10 mouse cellular contexts compared by ENCODE assay signal in genomic region chr4:100498192-100498591, GRCm38 (mm10). TPM values are rescaled to one million over a fixed set of nuclear protein-coding genes. Genes with fewer than 3 reads are reported as not detected.
A peak's percentile ranks its signal among the peaks of the same experiment; 100 is the strongest.
DNase-seq lines count a peak whose midpoint lies in the region; ATAC-seq and TF ChIP-seq lines count a peak whose summit lies in the region.
"Had no signal": no experiment of that assay in that cellular context is flagged by ENCODE, and none has a peak within 500 bp of the region (broad histone marks: within the 10 kb centered on the region; RNA-seq: fewer than 3 reads in every experiment).

No protein-coding gene starts in this region.

- no peaks in the 10 kb centered on the region for H3K36me3 ChIP-seq in midbrain, postnatal 0 days (ENCODE audit: insufficient read depth, low read length)
- no peaks in the 10 kb centered on the region for H3K36me3 ChIP-seq in midbrain, embryonic 10.5 days
- no peaks in the 10 kb centered on the region for H3K36me3 ChIP-seq in thymus, adult 2 months (ENCODE audit: control insufficient read depth, insufficient read depth, low read length)

- TF ChIP-seq POLR2A in bone marrow, adult 2 months (IDR thresholded peaks at IDR 0.05; ENCODE audit: borderline replicate concordance, control insufficient read depth, low read depth, low read length) = no peak
- TF ChIP-seq POLR2A in thymus, adult 2 months (IDR thresholded peaks at IDR 0.05; ENCODE audit: control insufficient read depth, extremely low read depth, insufficient read depth, low read length, poor library complexity) = no peak

- WGBS in midbrain, postnatal 0 days = 51% methylated on average over 6 of the region's 6 CpGs
- WGBS in midbrain, embryonic 10.5 days = 53% methylated on average over 6 of the region's 6 CpGs
- 69% methylated on average over 6 of the region's 6 CpGs for WGBS in bone marrow, adult 2 months
- 78% methylated on average over 6 of the region's 6 CpGs for WGBS in thymus, adult 2 months

- H3K4me2 ChIP-seq in midbrain, postnatal 0 days (ENCODE audit: low read depth, low read length, poor library complexity, severe bottlenecking) = no peak overlapping the region

- peak; percentile 44 for DNase-seq in gastrocnemius, postnatal 10 days
- no peak for DNase-seq in gastrocnemius, adult 8-10 months (ENCODE audit: low spot score in 2 of 2)
- peak; percentile 15 for DNase-seq in midbrain, postnatal 0 days (ENCODE audit: low spot score)
- DNase-seq in midbrain, embryonic 10.5 days (ENCODE audit: low spot score) = no peak
- peak; percentile 34 for DNase-seq in mesoderm, embryonic 11.5 days (ENCODE audit: low read depth, low spot score)
- DNase-seq in thymus, adult 2 months = no peak
- no peak for DNase-seq in ovary, adult 18-20 months (ENCODE audit: low spot score)

- no peak overlapping the region for H3K9ac ChIP-seq in midbrain, postnatal 0 days (replicated peaks; ENCODE audit: low read length, poor library complexity, severe bottlenecking)

- no peak overlapping the region for H3K27ac ChIP-seq in midbrain, postnatal 0 days (ENCODE audit: low read depth, low read length)
- H3K27ac ChIP-seq in midbrain, embryonic 10.5 days (replicated peaks) = no peak overlapping the region
- no peak overlapping the region for H3K27ac ChIP-seq in bone marrow, adult 2 months (ENCODE audit: control insufficient read depth, insufficient read depth, low read depth, low read length, poor library complexity)
- no peak overlapping the region for H3K27ac ChIP-seq in thymus, adult 2 months (ENCODE audit: control insufficient read depth, insufficient read depth, low read length)
- H3K27ac ChIP-seq: macrophage had no signal

- no peaks in the 10 kb centered on the region for H3K9me3 ChIP-seq in midbrain, postnatal 0 days (ENCODE audit: low read length)
- no peaks in the 10 kb centered on the region for H3K9me3 ChIP-seq in midbrain, embryonic 10.5 days (replicated peaks)

- no peaks in the 10 kb centered on the region for H3K4me1 ChIP-seq in midbrain, postnatal 0 days (ENCODE audit: insufficient read depth, low read length)
- no peaks in the 10 kb centered on the region for H3K4me1 ChIP-seq in midbrain, embryonic 10.5 days
- H3K4me1 ChIP-seq in bone marrow, adult 2 months (ENCODE audit: control insufficient read depth, insufficient read depth, low read length) = no peaks in the 10 kb centered on the region
- no peaks in the 10 kb centered on the region for H3K4me1 ChIP-seq in thymus, adult 2 months (replicated peaks; ENCODE audit: control insufficient read depth, insufficient read depth, low read length)

- H3K4me3 ChIP-seq in midbrain, postnatal 0 days (ENCODE audit: low read depth, low read length) = no peak overlapping the region
- no peak overlapping the region for H3K4me3 ChIP-seq in midbrain, embryonic 10.5 days
- H3K4me3 ChIP-seq in bone marrow, adult 2 months (replicated peaks; ENCODE audit: control insufficient read depth, low read depth, low read length) = no peak overlapping the region
- no peak overlapping the region for H3K4me3 ChIP-seq in thymus, adult 2 months (ENCODE audit: control insufficient read depth, insufficient read depth, low read length)

- ATAC-seq in midbrain, postnatal 0 days (ENCODE audit: low FRiP score) = no peak

- no peaks in the 10 kb centered on the region for H3K27me3 ChIP-seq in midbrain, postnatal 0 days (ENCODE audit: insufficient read depth, low read length)
- H3K27me3 ChIP-seq in midbrain, embryonic 10.5 days (ENCODE audit: low read depth, poor library complexity, severe bottlenecking) = no peaks in the 10 kb centered on the region
- no peaks in the 10 kb centered on the region for H3K27me3 ChIP-seq in thymus, adult 2 months (ENCODE audit: control insufficient read depth, insufficient read depth, low read length)

- peak; percentile 50 for TF ChIP-seq CTCF in midbrain, postnatal 0 days (IDR thresholded peaks at IDR 0.05)
- TF ChIP-seq CTCF in bone marrow, adult 2 months (IDR thresholded peaks at IDR 0.05; ENCODE audit: control insufficient read depth, insufficient read depth, low read length) = peak; percentile 19; the same call in 1 of the 2 replicates
- no peak for TF ChIP-seq CTCF in thymus, adult 2 months (IDR thresholded peaks at IDR 0.05; ENCODE audit: borderline replicate concordance, control insufficient read depth, extremely low read depth, insufficient read depth, low read length, poor library complexity)

RNA-seq across cellular contexts. Expression of gene Ube2u, which starts 19.5 kb away (rescaled TPM):
- total RNA-seq in gastrocnemius, postnatal 10 days (2021) = not detected
- not detected for total RNA-seq in gastrocnemius, adult 8-10 months (2022)
- total RNA-seq in midbrain, postnatal 0 days (2014; rRNA removed) = 0.76 and 0.82 TPM in 2 replicates
- 0.25 TPM in 1 of 2 replicates, not detected in the other for polyA plus RNA-seq in midbrain, postnatal 0 days (2015; fragmentation: Nextera tagmentation; extraction: Ambion mirVana)
- 0.53 and 0.78 TPM in 2 replicates for polyA plus RNA-seq in midbrain, embryonic 10.5 days (2016; fragmentation: Nextera tagmentation; extraction: Ambion mirVana)
- polyA plus RNA-seq in bone marrow, adult 2 months (2011; ENCODE audit: insufficient read depth, insufficient read length, low replicate concordance, missing spikeins) = not detected in 2 replicates
- polyA plus RNA-seq in thymus, adult 2 months (2012; rRNA removed) = not detected in 2 replicates
- polyA plus RNA-seq: macrophage; spleen, adult 2 months had no signal

Comparison
In these comparisons a context has a peak if more than half of its experiments do, and no peak if none do; other contexts are left out.
1. DNase-seq: peak in gastrocnemius, postnatal 10 days (single experiment), midbrain, postnatal 0 days (single experiment) and mesoderm, embryonic 11.5 days (single experiment); none in gastrocnemius, adult 8-10 months (0 of 2), midbrain, embryonic 10.5 days (single experiment), thymus, adult 2 months (single experiment) and ovary, adult 18-20 months (single experiment).